Comparison of ENCODE assay signal across 9 mouse cellular contexts in genomic region chr7:127761026-127761425, GRCm38 (mm10). TPM values are rescaled to one million over a fixed set of nuclear protein-coding genes. Genes with fewer than 3 reads are reported as not detected.
A peak's percentile ranks its signal among the peaks of the same experiment; 100 is the strongest.
DNase-seq lines count a peak whose midpoint lies in the region; ATAC-seq and TF ChIP-seq lines count a peak whose summit lies in the region.
"Had no signal": no experiment of that assay in that cellular context is flagged by ENCODE, and none has a peak within 500 bp of the region (broad histone marks: within the 10 kb centered on the region; RNA-seq: fewer than 3 reads in every experiment).

No protein-coding gene starts in this region.

- H3K27ac ChIP-seq in cortical plate, adult 2 months (ENCODE audit: insufficient read depth, low read length), result no peak overlapping the region
- no peak overlapping the region for H3K27ac ChIP-seq in liver, adult 2 months (replicated peaks; ENCODE audit: insufficient read depth, low read depth, low read length)
- no peak overlapping the region for H3K27ac ChIP-seq in olfactory bulb, adult 2 months (ENCODE audit: insufficient read depth, low read depth, low read length)

- H3K9ac ChIP-seq in liver, adult 2 months (ENCODE audit: low read depth, low read length), result no peak overlapping the region

- H3K36me3 ChIP-seq in liver, adult 2 months (ENCODE audit: control insufficient read depth, insufficient read depth, low read length), result peaks cover 5% of the 10 kb centered on the region; the same call in 1 of the 2 replicates

- no peak overlapping the region for H3K4me3 ChIP-seq in cortical plate, adult 2 months (ENCODE audit: insufficient read depth, low read length)
- no peak overlapping the region for H3K4me3 ChIP-seq in liver, adult 2 months (ENCODE audit: insufficient read depth, low read depth, low read length)
- no peak overlapping the region for H3K4me3 ChIP-seq in olfactory bulb, adult 2 months (ENCODE audit: insufficient read depth, low read depth, low read length)

- H3K27me3 ChIP-seq in liver, adult 2 months (ENCODE audit: control insufficient read depth, insufficient read depth, low read length), result no peaks in the 10 kb centered on the region

- WGBS in liver, adult 2 months, result 13% methylated on average over 7 of the region's 7 CpGs
- 30% methylated on average over 7 of the region's 7 CpGs for WGBS in olfactory bulb, adult 2 months

- DNase-seq in right cerebral cortex, adult 18-20 months, result peak; percentile 60
- DNase-seq in right cerebral cortex, postnatal 10 days (ENCODE audit: low spot score in 2 of 2), result no peak
- DNase-seq in adrenal gland, adult 18-20 months (ENCODE audit: low spot score in 2 of 2), result peak; percentile 69 to 79
- DNase-seq in heart, postnatal 10 days, result peak; percentile 83 to 87
- DNase-seq in liver, adult 2 months (ENCODE audit: extremely low read depth, low read depth, low spot score), result peak; percentile 41

- no peak for TF ChIP-seq POLR2A in cortical plate, adult 2 months (IDR thresholded peaks at IDR 0.05; ENCODE audit: extremely low read depth, insufficient read depth, low read length)
- no peak for TF ChIP-seq POLR2A in liver, adult 2 months (IDR thresholded peaks at IDR 0.05; ENCODE audit: extremely low read depth, insufficient read depth, low read length)
- no peak for TF ChIP-seq POLR2A in olfactory bulb, adult 2 months (IDR thresholded peaks at IDR 0.05; ENCODE audit: insufficient read depth, low read depth, low read length)

- no peaks in the 10 kb centered on the region for H3K79me2 ChIP-seq in liver, adult 2 months (ENCODE audit: control insufficient read depth, insufficient read depth, low read length)

- H3K4me1 ChIP-seq in cortical plate, adult 2 months (ENCODE audit: control insufficient read depth, insufficient read depth, low read length), result peaks cover 3% of the 10 kb centered on the region; the same call in 1 of the 2 replicates
- H3K4me1 ChIP-seq in liver, adult 2 months (ENCODE audit: control insufficient read depth, insufficient read depth, low read length), result no peaks in the 10 kb centered on the region
- H3K4me1 ChIP-seq in olfactory bulb, adult 2 months (ENCODE audit: control insufficient read depth, insufficient read depth, low read length), result peaks cover 11% of the 10 kb centered on the region

- ATAC-seq in activated CD4-positive, CD25-positive, alpha-beta regulatory T cell, adult 4 months, result no peak

- intact Hi-C loops in heart, postnatal 10 days (cut with DNase I), result loop anchor here (5.0 kb wide), 1 partner anchor 84 kb away; no protein-coding TSS in a partner anchor

- TF ChIP-seq CTCF in cortical plate, adult 2 months (IDR thresholded peaks at IDR 0.05; ENCODE audit: extremely low read depth, insufficient read depth, low read length), result peak; percentile 89
- TF ChIP-seq CTCF in liver, adult 2 months (IDR thresholded peaks at IDR 0.05; ENCODE audit: low read depth, low read length), result peak; percentile 96
- peak; percentile 70; the same call in 1 of the 2 replicates for TF ChIP-seq CTCF in olfactory bulb, adult 2 months (IDR thresholded peaks at IDR 0.05; ENCODE audit: insufficient read depth, low read depth, low read length)

RNA-seq across cellular contexts. Expression of gene Orai3, which starts 8.6 kb away (rescaled TPM):
- total RNA-seq in adrenal gland, adult 18-20 months (2021), result 10 to 100 TPM; 28.5 to 30.7 TPM
- polyA plus RNA-seq in cortical plate, adult 2 months (2012; rRNA removed), result 24.6 and 25.0 TPM in 2 replicates
- total RNA-seq in heart, postnatal 10 days (2021), result 10 to 100 TPM; 18.0 to 20.9 TPM
- total RNA-seq in liver, adult 2 months (2014; rRNA removed), result 10.2 and 14.7 TPM in 2 replicates
- 21.1 and 26.6 TPM in 2 replicates for polyA plus RNA-seq in liver, adult 2 months (2012; rRNA removed)
- polyA plus RNA-seq in olfactory bulb, adult 2 months (2012; ENCODE audit: insufficient read depth, insufficient read length, low replicate concordance, missing spikeins), result not detected in 2 replicates
- 10 to 100 TPM; 11.3 to 12.2 TPM for polyA plus RNA-seq in activated CD4-positive, CD25-positive, alpha-beta regulatory T cell, adult 4 months (2017; shearing (Covaris generic))

RNA-seq across cellular contexts. Expression of gene Setd1a, which starts 15.4 kb away (rescaled TPM):
- 10 to 100 TPM; 30.3 to 40.4 TPM for total RNA-seq in adrenal gland, adult 18-20 months (2021)
- polyA plus RNA-seq in cortical plate, adult 2 months (2012; rRNA removed), result 15.7 and 16.4 TPM in 2 replicates
- total RNA-seq in heart, postnatal 10 days (2021), result 10 to 100 TPM; 26.1 to 29.9 TPM
- total RNA-seq in liver, adult 2 months (2014; rRNA removed), result 2.6 and 5.4 TPM in 2 replicates
- 5.5 and 7.8 TPM in 2 replicates for polyA plus RNA-seq in liver, adult 2 months (2012; rRNA removed)
- 526 TPM in 1 of 2 replicates, not detected in the other for polyA plus RNA-seq in olfactory bulb, adult 2 months (2012; ENCODE audit: insufficient read depth, insufficient read length, low replicate concordance, missing spikeins)
- polyA plus RNA-seq in activated CD4-positive, CD25-positive, alpha-beta regulatory T cell, adult 4 months (2017; shearing (Covaris generic)), result 1 to 10 TPM; 6.3 to 7.4 TPM

RNA-seq across cellular contexts. Expression of gene Fbxl19, which starts 16.7 kb away (rescaled TPM):
- 10 to 100 TPM; 10.7 to 14.4 TPM for total RNA-seq in adrenal gland, adult 18-20 months (2021)
- 59.2 and 60.7 TPM in 2 replicates for polyA plus RNA-seq in cortical plate, adult 2 months (2012; rRNA removed)
- total RNA-seq in heart, postnatal 10 days (2021), result 1 to 10 TPM; 5.6 to 6.2 TPM
- total RNA-seq in liver, adult 2 months (2014; rRNA removed), result 1.9 and 2.4 TPM in 2 replicates
- polyA plus RNA-seq in liver, adult 2 months (2012; rRNA removed), result 3.9 and 4.7 TPM in 2 replicates
- polyA plus RNA-seq in olfactory bulb, adult 2 months (2012; ENCODE audit: insufficient read depth, insufficient read length, low replicate concordance, missing spikeins), result not detected in 2 replicates
- under 1 TPM; 0.36 to 0.83 TPM for polyA plus RNA-seq in activated CD4-positive, CD25-positive, alpha-beta regulatory T cell, adult 4 months (2017; shearing (Covaris generic))

RNA-seq across cellular contexts. Expression of gene Gm49388, which starts 24.4 kb away (rescaled TPM):
- 1 to 10 TPM; 2.4 to 3.0 TPM for total RNA-seq in adrenal gland, adult 18-20 months (2021)
- polyA plus RNA-seq in cortical plate, adult 2 months (2012; rRNA removed), result not detected in 2 replicates
- total RNA-seq in heart, postnatal 10 days (2021), result 1 to 10 TPM; 2.7 to 3.1 TPM
- not detected in 2 replicates for total RNA-seq in liver, adult 2 months (2014; rRNA removed)
- not detected in 2 replicates for polyA plus RNA-seq in liver, adult 2 months (2012; rRNA removed)
- polyA plus RNA-seq in olfactory bulb, adult 2 months (2012; ENCODE audit: insufficient read depth, insufficient read length, low replicate concordance, missing spikeins), result not detected in 2 replicates
- polyA plus RNA-seq in activated CD4-positive, CD25-positive, alpha-beta regulatory T cell, adult 4 months (2017; shearing (Covaris generic)), result not detected
- polyA plus RNA-seq: large intestine, adult 2 months had no signal

RNA-seq across cellular contexts. Expression of gene Ctf2, which starts 29.1 kb away (rescaled TPM):
- not detected for total RNA-seq in adrenal gland, adult 18-20 months (2021)
- not detected in 2 replicates for polyA plus RNA-seq in cortical plate, adult 2 months (2012; rRNA removed)
- not detected for total RNA-seq in heart, postnatal 10 days (2021)
- total RNA-seq in liver, adult 2 months (2014; rRNA removed), result not detected in 2 replicates
- polyA plus RNA-seq in liver, adult 2 months (2012; rRNA removed), result not detected in 2 replicates
- not detected in 2 replicates for polyA plus RNA-seq in olfactory bulb, adult 2 months (2012; ENCODE audit: insufficient read depth, insufficient read length, low replicate concordance, missing spikeins)
- not detected for polyA plus RNA-seq in activated CD4-positive, CD25-positive, alpha-beta regulatory T cell, adult 4 months (2017; shearing (Covaris generic))
- polyA plus RNA-seq: large intestine, adult 2 months had no signal

Comparison
In these comparisons a context has a peak if more than half of its experiments do, and no peak if none do; other contexts are left out.
1. DNase-seq: peak in right cerebral cortex, adult 18-20 months (single experiment), adrenal gland, adult 18-20 months (2 of 2), heart, postnatal 10 days (2 of 2) and liver, adult 2 months (single experiment); none in right cerebral cortex, postnatal 10 days (0 of 2).
2. RNA of gene Orai3, which starts 8.6 kb away (polyA plus RNA-seq): 24.6 to 25.0 TPM in cortical plate, adult 2 months, 21.1 to 26.6 TPM in liver, adult 2 months and 11.3 to 12.2 TPM in activated CD4-positive, CD25-positive, alpha-beta regulatory T cell, adult 4 months; not detected in olfactory bulb, adult 2 months; every median in the first group is over 10 times any median in the second.
3. Peak in every context shown above with its lines, with median percentiles within 50 percentile points of each other: CTCF ChIP-seq.